Mouse (Mus musculus) cerebellum, adult 9-10 months (tissue): ENCODE data around the gene Aph1c.
A peak's percentile ranks its signal among the peaks of the same experiment; 100 is the strongest.
"Not testable (repeated sequence)": the region's sequence is repeated elsewhere in the genome, so short reads cannot be mapped to it uniquely, and the experiment has no call there.

ENCODE experiments used
- DNase-seq: peaks from one replicate; pipeline ENCODE4 v3.0.0; 2022

Gene Aph1c

GRCm38 (mm10) chr9:66834318-66835096 is at the start of gene Aph1c:
TSS of gene Aph1c (minus strand) at chr9:66834726.
- peak; percentile 100 for DNase-seq

GRCm38 (mm10) chr9:66883500-66883899 is 49.0 kb upstream of the Aph1c start:
- no peak for DNase-seq

- DNase-seq: no peak
Measured at GRCm38 (mm10) chr9:66882406-66882821, 47.9 kb upstream of the Aph1c start.

GRCm38 (mm10) chr9:66881858-66882257 is 47.3 kb upstream of the Aph1c start:
- no peak for DNase-seq

- DNase-seq: no peak
Measured at GRCm38 (mm10) chr9:66880752-66881151, 46.2 kb upstream of the Aph1c start.

- DNase-seq: no peak
Measured at GRCm38 (mm10) chr9:66879486-66879885, 45.0 kb upstream of the Aph1c start.

DNA sequence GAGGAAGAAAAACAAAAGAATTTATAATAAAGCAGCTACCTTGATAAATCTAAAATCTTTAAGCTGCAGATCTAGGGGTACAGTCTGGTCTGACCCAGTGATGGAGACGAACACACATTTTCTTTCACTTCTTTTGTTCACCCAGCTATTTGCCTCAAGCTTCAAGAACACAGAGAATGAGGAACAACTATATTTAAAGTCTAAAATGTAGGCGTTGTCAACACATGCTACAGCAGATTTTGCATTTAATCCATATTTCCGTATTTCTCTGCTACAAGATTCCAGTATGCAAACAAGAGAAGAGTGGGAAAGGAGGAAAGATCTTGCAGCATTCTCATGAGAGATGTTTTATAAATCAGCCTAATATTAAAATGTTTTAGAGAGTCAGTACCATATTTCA is 44.4 kb upstream of the Aph1c start:
- DNase-seq: no peak

DNA sequence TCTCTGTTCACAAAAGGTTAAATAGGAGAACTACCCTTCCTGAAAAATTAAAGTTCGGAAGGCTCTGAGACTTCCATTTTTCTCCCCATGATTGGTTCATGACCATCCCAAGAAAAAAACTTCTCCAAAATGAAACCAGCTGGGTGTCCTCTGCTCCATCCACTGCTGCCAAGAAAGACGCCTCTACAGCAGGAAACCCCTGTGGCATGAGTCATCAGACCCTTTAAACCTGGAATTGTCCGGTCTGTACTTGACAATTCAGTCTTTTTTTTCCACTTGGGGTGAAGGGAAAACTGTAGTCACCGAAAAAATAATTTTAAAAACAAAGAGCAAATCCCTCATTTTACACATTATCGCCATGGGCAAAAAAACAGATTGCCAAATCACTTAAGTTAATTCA is 42.1 kb upstream of the Aph1c start:
- no peak for DNase-seq

DNA sequence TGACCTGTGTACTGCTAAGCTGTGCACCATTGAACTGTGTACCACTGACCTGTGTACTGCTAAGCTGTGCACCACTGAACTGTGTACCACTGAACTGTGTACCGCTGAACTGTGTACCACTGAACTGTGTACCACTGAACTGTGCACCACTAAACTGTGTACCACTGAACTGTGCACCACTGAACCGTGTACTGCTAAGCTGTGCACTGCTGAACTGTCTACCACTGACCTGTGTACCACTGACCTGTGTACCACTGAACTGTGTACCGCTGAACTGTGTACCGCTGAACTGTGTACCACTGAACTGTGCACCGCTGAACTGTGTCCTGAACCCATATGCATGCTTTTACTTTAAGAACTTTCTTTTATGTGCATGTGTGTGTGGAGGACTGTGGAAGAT is 39.8 kb upstream of the Aph1c start:
- no peak for DNase-seq

DNA sequence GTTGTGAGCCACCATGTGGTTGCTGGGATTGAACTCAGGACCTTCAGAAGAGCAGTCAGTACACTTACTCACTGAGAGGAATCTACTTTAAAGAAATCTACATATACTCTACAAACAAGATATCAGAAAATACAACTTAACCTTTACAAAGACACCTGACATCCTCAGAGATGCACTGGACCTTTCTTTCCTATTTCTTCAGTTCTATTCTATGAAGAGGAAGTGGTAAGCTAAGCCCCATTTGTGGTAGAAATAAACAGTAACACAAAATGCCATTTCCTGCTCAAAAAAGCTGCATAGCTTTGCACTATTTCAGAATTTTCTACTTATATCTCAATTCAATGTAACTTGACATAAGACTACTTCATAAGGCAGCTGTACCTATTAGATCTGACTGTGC is 39.0 kb upstream of the Aph1c start:
- no peak for DNase-seq

- not testable (repeated sequence) for DNase-seq
Measured at GRCm38 (mm10) chr9:66873009-66873408, 38.5 kb upstream of the Aph1c start.

DNA sequence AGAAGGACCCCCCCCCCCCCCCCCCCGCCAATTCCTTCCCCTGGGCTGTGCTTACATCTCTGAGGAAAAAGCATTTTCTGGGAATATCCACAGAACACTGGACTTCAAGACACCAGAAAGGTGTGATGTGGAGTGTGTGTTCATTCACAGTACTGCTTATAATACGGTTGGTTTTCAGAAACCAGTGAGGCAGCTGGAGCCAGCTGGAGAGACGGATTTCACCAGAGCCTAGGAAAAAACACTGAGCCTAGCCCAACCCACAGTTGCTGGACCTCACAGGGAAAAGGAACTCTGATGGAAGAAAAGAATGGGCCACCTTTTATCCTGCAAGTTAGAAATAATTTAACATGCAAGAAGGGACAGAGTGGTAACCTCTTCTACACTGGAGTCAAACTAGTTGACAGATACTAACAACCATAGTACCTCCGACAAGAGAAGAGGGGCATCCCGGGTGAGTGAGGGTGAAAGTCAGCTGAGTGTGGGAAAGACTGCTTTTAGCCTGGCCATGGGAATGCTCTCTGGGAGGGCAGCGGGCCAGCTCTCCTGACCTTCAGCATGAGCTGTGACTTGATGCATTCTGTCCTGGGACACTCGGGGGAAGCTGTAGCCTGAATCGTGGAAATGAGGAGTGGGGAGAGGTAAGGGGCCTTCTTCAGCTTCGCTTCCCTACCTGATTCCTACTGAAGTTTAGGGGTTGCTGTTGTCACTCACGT is 37.6 kb upstream of the Aph1c start:
- DNase-seq: no peak

GRCm38 (mm10) chr9:66864708-66865107 is 30.2 kb upstream of the Aph1c start:
- no peak for DNase-seq

- DNase-seq: no peak
Measured at GRCm38 (mm10) chr9:66863456-66863855, 28.9 kb upstream of the Aph1c start.

GRCm38 (mm10) chr9:66862202-66862601 is 27.7 kb upstream of the Aph1c start:
- no peak for DNase-seq

- no peak for DNase-seq
Measured at GRCm38 (mm10) chr9:66861104-66861767, 26.7 kb upstream of the Aph1c start.

DNA sequence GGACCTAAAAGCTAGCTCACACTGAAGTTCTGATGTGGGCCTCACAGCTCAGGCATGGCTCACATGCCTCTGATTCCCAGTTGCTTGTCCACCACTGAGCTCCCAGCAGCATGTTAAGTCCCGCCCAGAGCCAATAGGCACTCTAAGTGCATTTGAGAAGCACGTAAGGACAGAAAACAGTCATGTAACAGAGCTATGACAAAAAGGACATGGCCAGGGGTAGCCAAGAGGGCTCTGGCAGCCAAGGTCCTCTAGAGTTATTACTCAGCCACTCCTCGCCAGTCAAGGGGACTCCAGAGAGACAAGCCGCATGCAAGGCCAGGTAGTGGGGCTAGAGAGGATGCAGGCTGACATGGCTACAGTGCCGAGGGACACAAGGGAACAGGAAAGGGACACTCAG is 25.0 kb upstream of the Aph1c start:
- DNase-seq: no peak

GRCm38 (mm10) chr9:66855865-66856264 is 21.3 kb upstream of the Aph1c start:
- DNase-seq: no peak

DNA sequence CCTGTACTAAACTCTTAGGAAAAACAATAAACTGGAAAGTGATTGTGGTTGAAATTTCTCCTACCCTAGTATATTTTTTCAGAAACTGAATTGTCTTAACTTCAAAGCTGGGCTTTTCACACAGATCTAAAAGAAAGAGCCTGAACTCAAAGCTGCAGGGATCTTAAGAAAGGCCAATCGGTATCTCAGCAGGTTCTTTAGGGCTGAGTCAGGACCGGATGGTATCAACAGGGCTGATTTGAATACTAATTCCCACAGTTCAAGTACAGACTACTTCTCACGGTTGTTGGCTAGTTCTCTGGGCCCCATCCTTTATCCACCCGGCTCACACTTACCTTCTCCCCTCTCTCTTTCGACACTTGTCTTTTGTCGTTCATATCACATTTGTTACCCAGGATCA is 18.1 kb upstream of the Aph1c start:
- no peak for DNase-seq

- no peak for DNase-seq
Measured at GRCm38 (mm10) chr9:66850966-66851365, 16.4 kb upstream of the Aph1c start.

DNA sequence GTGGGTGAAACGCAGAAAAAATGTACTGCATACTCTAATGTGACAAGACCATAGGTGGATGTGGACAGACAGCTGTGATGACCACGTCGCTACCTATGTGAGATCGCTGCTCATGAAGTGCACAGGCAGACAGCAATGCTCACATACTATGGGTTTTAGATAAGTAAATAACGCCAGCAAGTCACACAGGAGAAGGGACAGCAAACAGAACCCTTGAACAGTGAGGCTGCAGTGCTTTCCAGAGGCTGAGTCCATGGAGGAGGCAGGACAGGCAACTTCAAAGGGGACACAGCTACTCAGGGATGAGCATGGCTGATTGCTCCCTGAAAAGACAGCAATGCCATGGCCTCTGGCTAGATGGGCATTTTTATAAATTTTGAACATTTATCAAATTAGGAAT is 12.3 kb upstream of the Aph1c start:
- DNase-seq: no peak

DNA sequence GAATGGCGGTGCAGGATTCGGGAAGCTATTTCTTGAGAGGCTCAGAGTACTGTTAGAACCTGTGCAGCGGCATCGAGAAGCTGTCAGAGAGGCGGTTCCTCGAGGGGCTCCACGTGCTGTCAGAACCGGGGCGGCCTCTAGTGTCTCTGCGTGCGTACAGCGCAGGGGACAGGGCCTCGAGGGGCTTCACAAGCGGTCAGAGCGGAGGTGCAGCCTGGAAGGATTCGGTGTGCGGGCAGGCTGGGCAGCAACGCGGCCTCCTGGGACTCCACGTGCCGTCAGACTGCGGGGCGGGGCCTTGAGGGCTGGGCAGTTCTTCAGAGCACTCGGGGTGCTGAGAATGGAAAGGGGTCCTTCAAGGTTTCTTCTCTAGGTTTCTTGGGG is 563 bp upstream of the Aph1c start:
- DNase-seq: no peak

DNA sequence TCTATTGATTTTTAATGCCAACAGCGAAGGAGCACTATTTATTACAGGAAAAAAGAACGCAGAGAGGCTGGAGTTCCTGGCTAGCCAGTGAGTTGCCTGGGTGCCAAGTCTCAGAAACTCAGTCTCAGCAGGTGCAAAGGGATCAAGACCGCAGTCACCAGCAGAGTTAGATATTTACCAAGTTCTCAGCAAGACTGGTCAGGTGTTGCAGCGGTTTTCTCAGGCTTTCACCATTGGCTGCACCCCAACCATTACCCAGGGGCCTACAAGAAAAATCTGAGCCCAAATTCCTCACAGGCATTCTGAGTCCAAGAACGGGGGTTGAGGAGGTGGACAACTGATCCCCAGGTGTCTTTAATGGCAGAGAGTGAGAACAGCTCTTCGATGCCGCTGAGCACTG is 675 bp downstream of the Aph1c start:
- peak; percentile 53 for DNase-seq

GRCm38 (mm10) chr9:66832366-66832908 is 2.1 kb downstream of the Aph1c start:
- DNase-seq: no peak
